Mouse (Mus musculus) liver, adult 10 weeks (tissue): ENCODE data around the gene Srpk2. TPM values are rescaled to one million over a fixed set of nuclear protein-coding genes. Genes with fewer than 3 reads are reported as not detected.

Experiments used
- polyA plus RNA-seq: library from polyadenylated mRNA; stranded (reverse); fragments of 350-450 nt; fragmentation: Illumina TruSeq; extraction: RNeasy Lipid Tissue Mini Kit (QIAGEN cat#74804); gene quantifications from one replicate; pipeline ENCODE4 v1.2.3, GENCODE M21; 2014; ENCODE audit warnings: low read depth, low replicate concordance

Gene Srpk2
- polyA plus RNA-seq: 15.6 TPM

GRCm38 (mm10) chr5:23684517-23684916 is at the start of gene Srpk2:
TSS of gene Srpk2 (minus strand) at chr5:23684617.

Other genes with a start within 250 kb of the Srpk2 start
- gene Pus7, start 99.1 kb upstream of the Srpk2 start, polyA plus RNA-seq: 7.4 TPM
- gene Rint1, start 103.1 kb upstream of the Srpk2 start, polyA plus RNA-seq: 10.4 TPM
- gene Tomm7, start 159.5 kb upstream of the Srpk2 start, polyA plus RNA-seq: 33.1 TPM